Mouse (Mus musculus) 3T3-L1 (cell line): ENCODE results near the gene Orai1.
"Not testable (repeated sequence)": the region's sequence is repeated elsewhere in the genome, so short reads cannot be mapped to it uniquely, and the experiment has no call there.

Experiments
- DNase-seq: peaks from one replicate; pipeline ENCODE4 v3.0.0-alpha.2; 2015; ENCODE audit warnings: low read depth, low spot score

The Orai1 gene

GRCm38 (mm10) chr5:123031312-123031711 is 16.4 kb downstream of the Orai1 start:
- no peak for DNase-seq

- DNase-seq: no peak
Observed at GRCm38 (mm10) chr5:123033646-123034160, 18.8 kb downstream of the Orai1 start.

- no peak for DNase-seq
Observed at GRCm38 (mm10) chr5:123035089-123035488, 20.2 kb downstream of the Orai1 start.

GRCm38 (mm10) chr5:123035564-123035963 is 20.7 kb downstream of the Orai1 start:
- DNase-seq: peak; percentile 39

GRCm38 (mm10) chr5:123038115-123038514 is 23.2 kb downstream of the Orai1 start:
- no peak for DNase-seq

GRCm38 (mm10) chr5:123039120-123039752 is 24.4 kb downstream of the Orai1 start:
- no peak for DNase-seq

GRCm38 (mm10) chr5:123040796-123041195 is 25.9 kb downstream of the Orai1 start:
- no peak for DNase-seq

GRCm38 (mm10) chr5:123043856-123044255 is 29.0 kb downstream of the Orai1 start:
- DNase-seq: peak; percentile 61

GRCm38 (mm10) chr5:123045561-123046295 is 30.9 kb downstream of the Orai1 start:
- peak; percentile 91 for DNase-seq

- no peak for DNase-seq
Observed at GRCm38 (mm10) chr5:123046916-123047315, 32.0 kb downstream of the Orai1 start, which contains the start of gene Morn3. TSS of gene Morn3 (minus strand) at chr5:123047016.

- DNase-seq: no peak
Observed at GRCm38 (mm10) chr5:123049271-123049670, 34.4 kb downstream of the Orai1 start.

- no peak for DNase-seq
Observed at GRCm38 (mm10) chr5:123050918-123051317, 36.0 kb downstream of the Orai1 start.

- no peak for DNase-seq
Observed at GRCm38 (mm10) chr5:123051736-123052135, 36.9 kb downstream of the Orai1 start.

GRCm38 (mm10) chr5:123057366-123058250 is 42.7 kb downstream of the Orai1 start:
- DNase-seq: peak; percentile 100

GRCm38 (mm10) chr5:123058251-123059102 is 43.6 kb downstream of the Orai1 start:
- no peak for DNase-seq

GRCm38 (mm10) chr5:123059757-123060520 is 45.1 kb downstream of the Orai1 start:
- peak; percentile 74 for DNase-seq

- DNase-seq: no peak
Observed at GRCm38 (mm10) chr5:123060706-123061401, 46.0 kb downstream of the Orai1 start.

GRCm38 (mm10) chr5:123061402-123061749 is 46.5 kb downstream of the Orai1 start:
- not testable (repeated sequence) for DNase-seq

- no peak for DNase-seq
Observed at GRCm38 (mm10) chr5:123063141-123063540, 48.3 kb downstream of the Orai1 start.

GRCm38 (mm10) chr5:123064207-123064606 is 49.3 kb downstream of the Orai1 start:
- DNase-seq: peak; percentile 95
